Mouse (Mus musculus) limb, embryonic 14.5 days (tissue): ENCODE results near the gene Xpo6. TPM values are rescaled to one million over a fixed set of nuclear protein-coding genes. Genes with fewer than 3 reads are reported as not detected.

ENCODE experiments used
- ATAC-seq: fragments of 200-750 bp; cut with Nextera tagmentation; 2 replicates; pipeline ENCODE4 v1.8.0; 2017; ENCODE audit warnings: low read depth, moderate number of reproducible peaks, moderate TSS enrichment; ENCODE audit not compliant: low FRiP score
- DNase-seq: peaks from one replicate; pipeline ENCODE4 v3.0.0-alpha.2; 2015; ENCODE audit warnings: low spot score
- H3K27ac ChIP-seq: fragments of 300-500 bp; sonication (generic); replicated peaks from 2 replicates; pipeline ENCODE4 v1.5.1; 2014; ENCODE audit warnings: low read depth, mild to moderate bottlenecking, low read length, moderate library complexity, mixed read lengths
- H3K27me3 ChIP-seq: fragments of 300-500 bp; sonication (generic); 2 replicates; pipeline ENCODE4 v1.6.1; 2014; ENCODE audit warnings: low read length, mixed read lengths; ENCODE audit not compliant: control insufficient read depth, insufficient read depth
- H3K36me3 ChIP-seq: fragments of 300-500 bp; sonication (generic); 2 replicates; pipeline ENCODE4 v1.6.1; 2014; ENCODE audit warnings: mild to moderate bottlenecking, low read length, moderate library complexity, mixed read lengths; ENCODE audit not compliant: control insufficient read depth, insufficient read depth
- H3K4me1 ChIP-seq: fragments of 300-500 bp; sonication (generic); 2 replicates; pipeline ENCODE4 v1.6.1; 2014; ENCODE audit warnings: antibody characterized with exemption, low read length, mixed read lengths; ENCODE audit not compliant: control insufficient read depth, insufficient read depth
- H3K4me2 ChIP-seq: fragments of 300-500 bp; sonication (generic); replicated peaks from 2 replicates; pipeline ENCODE4 v1.6.1; 2014; ENCODE audit warnings: low read depth, mild to moderate bottlenecking, low read length, moderate library complexity; ENCODE audit not compliant: severe bottlenecking
- H3K4me3 ChIP-seq: fragments of 300-500 bp; sonication (generic); replicated peaks from 2 replicates; pipeline ENCODE4 v1.5.1; 2014; ENCODE audit warnings: low read length
- H3K9ac ChIP-seq: fragments of 300-500 bp; sonication (generic); 2 replicates; pipeline ENCODE4 v1.6.1; 2014; ENCODE audit warnings: mild to moderate bottlenecking, low read depth, low read length, moderate library complexity; ENCODE audit not compliant: severe bottlenecking
- H3K9me3 ChIP-seq: fragments of 300-500 bp; sonication (generic); 2 replicates; pipeline ENCODE4 v1.6.1; 2016; ENCODE audit warnings: low read length; ENCODE audit not compliant: control insufficient read depth
- POLR2A ChIP-seq: fragments of 200-500 bp; IDR thresholded peaks from 2 replicates; pipeline ENCODE4 v1.8.0; 2012; ENCODE audit warnings: inconsistent platforms, mild to moderate bottlenecking, moderate library complexity, borderline replicate concordance; ENCODE audit not compliant: insufficient read depth, insufficient read length; ENCODE audit errors: extremely low read depth
- WGBS: fragments of 180-500 bp; shearing (Covaris S2); extraction: QIAGEN DNeasy Blood & Tissue Kit; methylation state at CpG from one replicate; pipeline ENCODE4 v1.1.7; 2014; 5-methylcytosine and 5-hydroxymethylcytosine counted together
- polyA plus RNA-seq, 2 experiments: library from polyadenylated mRNA; depleted of rRNA in 1 of 2; stranded (reverse) in 1 of 2; unstranded in 1 of 2; fragments of >200 nt; fragmentation: Nextera tagmentation in 1 of 2; extraction: Ambion mirVana in 1 of 2; gene quantifications; 2 replicates each; pipeline versions ENCODE4 v1.2.1 to v1.2.3; 2012 to 2014

Xpo6 gene
- polyA plus RNA-seq, 2 experiments = 63.2 to 202 TPM

GRCm38 (mm10) chr7:126087602-126088001 is 112.7 kb downstream of the Xpo6 start:
- Histone ChIP-seq H3K9me3 (no peaks in the 10 kb centered on the region), H3K4me2 (no peak overlapping the region), H3K27ac (no peak overlapping the region), H3K27me3 (peaks cover 26% of the 10 kb centered on the region), H3K36me3 (no peaks in the 10 kb centered on the region), H3K4me3 (no peak overlapping the region), H3K4me1 (peaks cover 13% of the 10 kb centered on the region), H3K9ac (no peak overlapping the region)
- no peak for TF ChIP-seq POLR2A
- ATAC-seq (no peak), DNase-seq (no peak)
- 52% methylated on average over 10 of the region's 10 CpGs for WGBS

GRCm38 (mm10) chr7:126086321-126086741 is 114.0 kb downstream of the Xpo6 start:
- no peak overlapping the region for H3K27ac ChIP-seq
- no peaks in the 10 kb centered on the region for H3K36me3 ChIP-seq
- H3K4me2 ChIP-seq = no peak overlapping the region
- WGBS = 7% methylated on average over 6 of the region's 6 CpGs
- peaks cover 13% of the 10 kb centered on the region for H3K4me1 ChIP-seq
- no peaks in the 10 kb centered on the region for H3K9me3 ChIP-seq
- H3K9ac ChIP-seq = no peak overlapping the region
- no peak for ATAC-seq
- peak; percentile 35 for DNase-seq
- H3K4me3 ChIP-seq = no peak overlapping the region
- peaks cover 39% of the 10 kb centered on the region for H3K27me3 ChIP-seq
- TF ChIP-seq POLR2A = no peak

- no peak for TF ChIP-seq POLR2A
- Histone ChIP-seq H3K27ac (no peak overlapping the region), H3K27me3 (peaks cover 51% of the 10 kb centered on the region), H3K4me1 (peaks cover 13% of the 10 kb centered on the region), H3K4me2 (no peak overlapping the region), H3K9ac (no peak overlapping the region), H3K4me3 (no peak overlapping the region), H3K9me3 (no peaks in the 10 kb centered on the region), H3K36me3 (no peaks in the 10 kb centered on the region)
- 88% methylated on average over 9 of the region's 9 CpGs for WGBS
- ATAC-seq (no peak), DNase-seq (no peak)
Measured at GRCm38 (mm10) chr7:126085154-126085553, 115.1 kb downstream of the Xpo6 start.

- no peak for TF ChIP-seq POLR2A
- no peaks in the 10 kb centered on the region for H3K9me3 ChIP-seq
- 10% methylated on average over 4 of the region's 4 CpGs for WGBS
- DNase-seq (no peak), ATAC-seq (no peak)
- H3K36me3 ChIP-seq = no peaks in the 10 kb centered on the region
- H3K4me1 ChIP-seq = peaks cover 13% of the 10 kb centered on the region
- H3K4me3 ChIP-seq = no peak overlapping the region
- H3K27ac ChIP-seq = no peak overlapping the region
- H3K4me2 ChIP-seq = no peak overlapping the region
- H3K27me3 ChIP-seq = peaks cover 59% of the 10 kb centered on the region
- no peak overlapping the region for H3K9ac ChIP-seq
Measured at GRCm38 (mm10) chr7:126083980-126084348, 116.3 kb downstream of the Xpo6 start.

GRCm38 (mm10) chr7:126083341-126083979 is 116.8 kb downstream of the Xpo6 start:
- Histone ChIP-seq H3K36me3 (no peaks in the 10 kb centered on the region), H3K27ac (no peak overlapping the region), H3K27me3 (peaks cover 59% of the 10 kb centered on the region), H3K4me3 (no peak overlapping the region), H3K9ac (no peak overlapping the region), H3K9me3 (no peaks in the 10 kb centered on the region), H3K4me1 (peaks cover 13% of the 10 kb centered on the region), H3K4me2 (no peak overlapping the region)
- TF ChIP-seq POLR2A = no peak
- DNase-seq = peak; percentile 37
- WGBS = 26% methylated on average over 9 of the region's 9 CpGs
- no peak for ATAC-seq

- H3K4me3 ChIP-seq = peak within 1 kb of the TSS; percentile 61
- ATAC-seq (0 out of 2 replicates have a peak, but pooled peaks have one; percentile 16), DNase-seq (no peak)
- peak within 1 kb of the TSS; percentile 99 for H3K4me2 ChIP-seq
- H3K4me1 ChIP-seq = peaks cover 13% of the 10 kb centered on the region
- no peaks in the 10 kb centered on the region for H3K36me3 ChIP-seq
- WGBS = under 1% methylated on average over 28 of the region's 49 CpGs
- H3K27me3 ChIP-seq = peaks cover 59% of the 10 kb centered on the region
- no peak within 1 kb of the TSS for H3K27ac ChIP-seq
- H3K9ac ChIP-seq = peak within 1 kb of the TSS; percentile 52
- no peaks in the 10 kb centered on the region for H3K9me3 ChIP-seq
- no peak for TF ChIP-seq POLR2A
Measured at GRCm38 (mm10) chr7:126082286-126082741, 118.0 kb downstream of the Xpo6 start, which contains the start of gene Gsg1l. Gene Gsg1l (minus strand): TSS chr7:126082411.
